Mouse (Mus musculus) limb, embryonic 11.5 days (tissue): ENCODE measurements around the gene Gjb4. TPM values are rescaled to one million over a fixed set of nuclear protein-coding genes. Genes with fewer than 3 reads are reported as not detected.
A peak's percentile ranks its signal among the peaks of the same experiment; 100 is the strongest.

Source experiments
- ATAC-seq: fragments of 200-750 bp; cut with Nextera tagmentation; 2 replicates; pipeline ENCODE4 v1.8.0; 2017; ENCODE audit warnings: low read depth; ENCODE audit not compliant: insufficient number of reproducible peaks, low FRiP score, low TSS enrichment
- DNase-seq: peaks from one replicate; pipeline ENCODE4 v3.0.0-alpha.2; 2015; ENCODE audit warnings: low spot score
- H3K27ac ChIP-seq: fragments of 300-500 bp; sonication (generic); replicated peaks from 2 replicates; pipeline ENCODE4 v1.5.1; 2014; ENCODE audit warnings: low read depth, mild to moderate bottlenecking, low read length
- H3K27me3 ChIP-seq: fragments of 300-500 bp; sonication (generic); 2 replicates; pipeline ENCODE4 v1.6.1; 2014; ENCODE audit warnings: mild to moderate bottlenecking, low read length, mixed read lengths; ENCODE audit not compliant: control insufficient read depth, insufficient read depth
- H3K36me3 ChIP-seq: fragments of 300-500 bp; sonication (generic); 2 replicates; pipeline ENCODE4 v1.6.1; 2014; ENCODE audit warnings: mild to moderate bottlenecking, low read length, moderate library complexity, mixed read lengths; ENCODE audit not compliant: control insufficient read depth, insufficient read depth
- H3K4me1 ChIP-seq: fragments of 300-500 bp; sonication (generic); 2 replicates; pipeline ENCODE4 v1.6.1; 2014; ENCODE audit warnings: low read length, mixed read lengths; ENCODE audit not compliant: control insufficient read depth, insufficient read depth
- H3K4me2 ChIP-seq: fragments of 300-500 bp; sonication (generic); 2 replicates; pipeline ENCODE4 v1.6.1; 2014; ENCODE audit warnings: low read depth, mild to moderate bottlenecking, moderate library complexity; ENCODE audit not compliant: severe bottlenecking
- H3K4me3 ChIP-seq: fragments of 300-500 bp; sonication (generic); 2 replicates; pipeline ENCODE4 v1.5.1; 2014; ENCODE audit warnings: low read depth, low read length
- H3K9ac ChIP-seq: fragments of 300-500 bp; sonication (generic); 2 replicates; pipeline ENCODE4 v1.6.1; 2014; ENCODE audit warnings: mild to moderate bottlenecking, low read length
- H3K9me3 ChIP-seq: fragments of 300-500 bp; sonication (generic); 2 replicates; pipeline ENCODE4 v1.6.1; 2016; ENCODE audit warnings: low read length; ENCODE audit not compliant: control insufficient read depth
- WGBS: fragments of 180-500 bp; shearing (Covaris S2); extraction: QIAGEN DNeasy Blood & Tissue Kit; methylation state at CpG from one replicate; pipeline ENCODE4 v1.1.7; 2014; 5-methylcytosine and 5-hydroxymethylcytosine counted together
- polyA plus RNA-seq: library from polyadenylated mRNA; unstranded; fragments of >200 nt; fragmentation: Nextera tagmentation; extraction: Ambion mirVana; gene quantifications from 2 replicates; pipeline ENCODE4 v1.2.1, GENCODE M21; 2014

Gene Gjb4
- polyA plus RNA-seq, result 0.13 TPM in 1 of 2 replicates, not detected in the other

- H3K4me1 ChIP-seq, result peaks cover 6% of the 10 kb centered on the region; the same call in 1 of the 2 replicates
- H3K27ac ChIP-seq, result no peak within 1 kb of the TSS
- WGBS, result 68% methylated on average over 8 of the region's 8 CpGs
- ATAC-seq, result no peak
- no peaks in the 10 kb centered on the region for H3K9me3 ChIP-seq
- H3K4me3 ChIP-seq, result no peak within 1 kb of the TSS
- H3K9ac ChIP-seq, result no peak within 1 kb of the TSS
- H3K27me3 ChIP-seq, result no peaks in the 10 kb centered on the region; the same call in 1 of the 2 replicates
- H3K36me3 ChIP-seq, result no peaks in the 10 kb centered on the region
- no peak for DNase-seq
- H3K4me2 ChIP-seq, result no peak within 1 kb of the TSS
These were observed at the start of gene Gjb4 for GRCm38 (mm10) chr4:127353951-127354438. Gene Gjb4, minus strand, starts transcription at chr4:127354081.

DNA sequence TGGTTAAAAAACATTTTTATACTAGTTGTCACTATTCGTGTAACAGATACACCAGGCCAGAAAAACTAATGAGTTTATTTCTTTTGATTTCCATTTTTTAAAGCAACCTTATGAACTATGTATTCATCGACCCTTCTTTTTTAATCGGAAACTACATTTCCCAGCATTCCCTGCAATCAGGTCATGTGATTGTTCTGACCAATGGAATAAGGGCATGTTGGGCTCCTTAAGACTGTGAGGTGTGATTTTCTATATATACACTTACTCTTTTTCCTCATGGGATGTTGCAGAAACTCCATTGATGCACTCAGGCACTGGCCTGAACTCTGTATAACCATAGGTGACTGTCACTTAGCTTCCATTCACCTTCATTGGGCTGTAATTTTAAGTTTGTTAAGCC is 48.7 kb upstream of the Gjb4 start:
- ATAC-seq, result no peak
- H3K9me3 ChIP-seq, result no peaks in the 10 kb centered on the region
- no peak overlapping the region for H3K9ac ChIP-seq
- no peak for DNase-seq
- no peaks in the 10 kb centered on the region for H3K27me3 ChIP-seq
- H3K4me3 ChIP-seq, result no peak overlapping the region
- WGBS, result 52% methylated on average over 3 of the region's 3 CpGs
- H3K36me3 ChIP-seq, result no peaks in the 10 kb centered on the region
- 0 out of 2 replicates have a peak, but pooled peaks cover 2% of the 10 kb centered on the region for H3K4me1 ChIP-seq
- H3K27ac ChIP-seq, result no peak overlapping the region
- H3K4me2 ChIP-seq, result no peak overlapping the region

DNA sequence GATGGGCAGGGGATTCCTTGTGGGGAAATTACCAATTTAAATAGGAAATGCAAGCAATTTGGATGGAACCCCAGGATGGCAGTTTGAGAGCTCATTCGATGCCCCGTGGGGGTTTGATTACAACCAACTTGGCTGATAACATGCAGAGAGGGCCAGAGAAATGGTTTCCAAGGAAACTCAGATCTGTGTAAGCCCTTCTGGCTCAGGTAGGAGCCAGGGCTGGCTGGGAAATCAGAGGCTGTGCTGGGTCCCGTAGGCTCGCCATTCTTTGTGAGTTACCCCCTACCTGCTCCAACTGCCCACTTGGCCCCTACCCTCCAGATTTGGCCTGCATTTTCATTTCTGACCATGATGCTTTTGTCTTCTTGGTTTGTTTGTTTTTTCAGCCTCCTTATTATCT is 48.3 kb upstream of the Gjb4 start:
- no peak overlapping the region for H3K4me3 ChIP-seq
- no peak for ATAC-seq
- no peaks in the 10 kb centered on the region for H3K36me3 ChIP-seq
- H3K4me2 ChIP-seq, result no peak overlapping the region
- no peaks in the 10 kb centered on the region for H3K27me3 ChIP-seq
- 0 out of 2 replicates have a peak, but pooled peaks cover 2% of the 10 kb centered on the region for H3K4me1 ChIP-seq
- no peak overlapping the region for H3K27ac ChIP-seq
- no peak overlapping the region for H3K9ac ChIP-seq
- WGBS, result 84% methylated on average over 4 of the region's 4 CpGs
- DNase-seq, result no peak
- no peaks in the 10 kb centered on the region for H3K9me3 ChIP-seq

DNA sequence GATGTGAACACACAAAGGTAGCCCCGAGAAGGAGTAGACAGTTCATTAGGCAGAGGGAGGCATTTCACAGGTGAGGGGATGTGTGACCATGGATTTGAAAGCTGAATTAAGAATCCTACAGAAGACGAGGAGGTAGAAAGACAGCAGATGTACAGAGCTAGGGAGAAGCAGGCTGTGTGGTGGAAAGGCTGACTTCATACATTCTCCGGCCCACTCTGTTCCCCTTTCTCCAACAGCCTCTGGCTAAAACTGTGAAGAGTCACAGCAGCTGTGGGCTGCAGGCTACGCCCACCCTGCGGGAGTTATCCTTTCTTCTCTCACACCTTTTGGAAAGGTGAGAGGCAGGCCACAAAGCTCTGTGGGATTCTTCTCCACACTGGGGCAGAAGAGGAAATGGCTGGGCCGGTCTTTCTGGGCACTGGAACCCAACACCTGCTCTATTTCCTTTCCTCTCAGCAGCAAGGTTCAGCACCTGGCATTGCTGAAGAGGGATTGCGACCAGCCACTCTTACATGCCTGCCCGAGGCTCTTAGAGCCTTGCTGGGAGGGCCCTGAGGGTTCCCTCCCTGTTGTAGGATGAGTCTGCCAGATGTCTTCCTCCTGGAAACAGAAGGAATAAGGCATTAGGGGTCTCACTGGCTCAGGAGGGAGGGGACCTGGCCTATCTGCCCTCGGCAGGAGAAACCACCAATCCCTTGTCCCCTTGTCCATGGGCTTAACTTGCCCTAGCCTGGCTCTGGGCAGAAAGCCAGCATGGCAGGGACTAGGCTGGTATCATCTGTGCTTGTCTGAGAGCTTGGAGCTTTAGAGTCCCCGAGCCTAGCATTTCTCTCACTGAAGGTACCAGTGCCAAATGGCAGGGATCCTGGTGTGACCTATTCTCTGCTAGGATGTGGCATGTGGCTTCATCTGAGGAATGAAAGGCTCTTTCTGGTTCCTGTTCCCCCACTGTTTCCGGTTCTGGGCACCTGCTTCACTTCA is 46.6 kb upstream of the Gjb4 start:
- ATAC-seq (no peak), DNase-seq (no peak)
- Histone ChIP-seq H3K27ac (no peak overlapping the region), H3K4me2 (no peak overlapping the region), H3K36me3 (no peaks in the 10 kb centered on the region), H3K9ac (no peak overlapping the region), H3K27me3 (no peaks in the 10 kb centered on the region), H3K4me3 (no peak overlapping the region), H3K9me3 (no peaks in the 10 kb centered on the region), H3K4me1 (0 out of 2 replicates have a peak, but pooled peaks cover 2% of the 10 kb centered on the region)
- 47% methylated on average over 11 of the region's 11 CpGs for WGBS

DNA sequence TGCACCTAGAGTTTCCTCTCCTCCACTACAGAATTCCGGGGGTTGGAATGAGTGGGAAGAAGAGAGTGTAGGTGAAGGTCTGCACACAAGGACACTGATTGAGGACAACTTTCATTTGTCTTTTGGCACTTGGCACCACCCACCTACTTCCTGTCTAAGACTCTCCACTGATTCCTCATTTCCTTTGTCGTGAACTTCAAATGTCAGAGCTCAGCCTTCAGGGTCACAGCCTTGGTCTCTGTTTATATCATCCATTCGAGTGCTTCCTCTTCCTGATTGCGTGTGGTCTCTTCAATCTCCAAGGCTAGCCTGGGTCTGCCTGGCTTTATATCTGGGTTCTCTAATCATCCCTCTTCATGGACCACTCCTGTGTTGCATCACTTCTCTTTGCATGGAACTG is 41.7 kb upstream of the Gjb4 start:
- no peak overlapping the region for H3K4me3 ChIP-seq
- WGBS, result 75% methylated on average over 4 of the region's 4 CpGs

DNA sequence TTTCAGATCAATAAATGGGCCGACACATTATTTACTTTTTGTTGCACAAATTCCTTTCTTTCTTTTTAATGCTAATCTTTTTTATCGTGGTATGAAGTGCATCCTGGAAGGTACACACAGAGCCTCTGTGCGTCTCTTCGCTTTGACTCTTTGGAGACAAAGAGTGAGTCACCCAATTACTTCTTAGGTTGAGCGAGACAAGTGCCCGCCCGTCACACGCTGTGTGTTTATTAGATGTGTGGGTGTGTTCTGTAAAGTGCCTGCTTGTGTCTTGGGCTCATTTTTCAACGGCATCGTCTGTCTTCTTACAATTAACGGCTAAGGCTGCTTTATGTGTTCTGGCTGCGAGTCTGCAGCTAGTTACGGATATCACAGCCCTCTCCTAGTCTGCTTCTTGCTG is 35.8 kb upstream of the Gjb4 start:
- H3K27ac ChIP-seq, result no peak overlapping the region
- 26% methylated on average over 13 of the region's 13 CpGs for WGBS
- no peaks in the 10 kb centered on the region for H3K27me3 ChIP-seq
- H3K4me2 ChIP-seq, result no peak overlapping the region
- H3K9ac ChIP-seq, result no peak overlapping the region
- no peak for DNase-seq
- no peaks in the 10 kb centered on the region for H3K9me3 ChIP-seq
- no peaks in the 10 kb centered on the region for H3K36me3 ChIP-seq
- H3K4me3 ChIP-seq, result no peak overlapping the region
- ATAC-seq, result no peak
- H3K4me1 ChIP-seq, result peaks cover 4% of the 10 kb centered on the region; the same call in 1 of the 2 replicates

More for the DNA sequence above, 41.7 kb upstream of the Gjb4 start:
- no peak overlapping the region for H3K9ac ChIP-seq
- no peak for ATAC-seq
- H3K4me2 ChIP-seq, result no peak overlapping the region
- H3K9me3 ChIP-seq, result no peaks in the 10 kb centered on the region
- DNase-seq, result no peak
- H3K36me3 ChIP-seq, result no peaks in the 10 kb centered on the region
- no peak overlapping the region for H3K27ac ChIP-seq
- H3K4me1 ChIP-seq, result no peaks in the 10 kb centered on the region
- no peaks in the 10 kb centered on the region for H3K27me3 ChIP-seq

GRCm38 (mm10) chr4:127377344-127377743 is 23.5 kb upstream of the Gjb4 start:
- H3K4me3 ChIP-seq, result no peak overlapping the region
- H3K36me3 ChIP-seq, result no peaks in the 10 kb centered on the region
- H3K9ac ChIP-seq, result no peak overlapping the region
- H3K4me1 ChIP-seq, result no peaks in the 10 kb centered on the region
- no peak for ATAC-seq
- no peaks in the 10 kb centered on the region for H3K9me3 ChIP-seq
- no peak overlapping the region for H3K4me2 ChIP-seq
- WGBS, result 32% methylated on average over 4 of the region's 4 CpGs
- DNase-seq, result peak; percentile 50
- no peak overlapping the region for H3K27ac ChIP-seq
- H3K27me3 ChIP-seq, result no peaks in the 10 kb centered on the region

- WGBS, result 85% methylated on average over 17 of the region's 17 CpGs
- H3K9me3 ChIP-seq, result no peaks in the 10 kb centered on the region
- H3K9ac ChIP-seq, result no peak overlapping the region
- no peak overlapping the region for H3K4me3 ChIP-seq
- H3K27me3 ChIP-seq, result no peaks in the 10 kb centered on the region
- H3K36me3 ChIP-seq, result no peaks in the 10 kb centered on the region
- H3K4me1 ChIP-seq, result no peaks in the 10 kb centered on the region
- DNase-seq (no peak), ATAC-seq (no peak)
- no peak overlapping the region for H3K4me2 ChIP-seq
- no peak overlapping the region for H3K27ac ChIP-seq
These were observed 21.8 kb upstream of the Gjb4 start for GRCm38 (mm10) chr4:127375541-127376177.
